Mouse (Mus musculus) adrenal gland, postnatal 4 days (tissue): ENCODE results near the gene Cxcl5. TPM values are rescaled to one million over a fixed set of nuclear protein-coding genes. Genes with fewer than 3 reads are reported as not detected.

Experiments
- DNase-seq, 2 experiments: peaks; one replicate each; pipeline ENCODE4 v3.0.0; 2021 to 2022; ENCODE audit warnings: low spot score in 2 of 2, mixed read lengths in 2 of 2
- long read RNA-seq, 2 experiments: library from polyadenylated mRNA; stranded (forward); transcript quantifications; one replicate each; pipeline ENCODE4 v2.0.0; 2021
- total RNA-seq, 2 experiments: library from RNA; stranded (reverse); gene quantifications; 2 replicates each; pipeline ENCODE4 v1.2.3; 2021

The Cxcl5 gene
- not detected for total RNA-seq
- long read RNA-seq, experiment 1 = 0 reads
- long read RNA-seq, experiment 2 = 0 reads

- no peak for DNase-seq
Measured at GRCm38 (mm10) chr5:90759077-90760065, at the start of gene Cxcl5. Cxcl5 (plus strand) TSS chr5:90759360.

GRCm38 (mm10) chr5:90711409-90711808 is 47.8 kb upstream of the Cxcl5 start:
- DNase-seq = no peak

- DNase-seq = no peak
Measured at GRCm38 (mm10) chr5:90717937-90718336, 41.2 kb upstream of the Cxcl5 start.

- DNase-seq = no peak
Measured at GRCm38 (mm10) chr5:90722656-90723055, 36.5 kb upstream of the Cxcl5 start.

GRCm38 (mm10) chr5:90728254-90728653 is 30.9 kb upstream of the Cxcl5 start:
- DNase-seq = no peak

GRCm38 (mm10) chr5:90731480-90731879 is 27.7 kb upstream of the Cxcl5 start:
- DNase-seq = no peak

- no peak for DNase-seq
Measured at GRCm38 (mm10) chr5:90742029-90742428, 17.1 kb upstream of the Cxcl5 start.

GRCm38 (mm10) chr5:90753934-90754333 is 5.2 kb upstream of the Cxcl5 start:
- DNase-seq = no peak

GRCm38 (mm10) chr5:90758020-90758605 is 1.0 kb upstream of the Cxcl5 start:
- DNase-seq = no peak

- no peak for DNase-seq
Measured at GRCm38 (mm10) chr5:90760303-90760702, 1.1 kb downstream of the Cxcl5 start.

GRCm38 (mm10) chr5:90760844-90761243 is 1.7 kb downstream of the Cxcl5 start:
- DNase-seq = no peak

- no peak for DNase-seq
Measured at GRCm38 (mm10) chr5:90761834-90762233, 2.7 kb downstream of the Cxcl5 start.

GRCm38 (mm10) chr5:90763912-90764665 is 4.9 kb downstream of the Cxcl5 start:
- no peak for DNase-seq

- no peak for DNase-seq
Measured at GRCm38 (mm10) chr5:90765821-90766606, 6.9 kb downstream of the Cxcl5 start.

GRCm38 (mm10) chr5:90768218-90768617 is 9.1 kb downstream of the Cxcl5 start, which contains the start of gene Ppbp:
Ppbp (plus strand) TSS chr5:90768518.
- no peak for DNase-seq

- no peak for DNase-seq
Measured at GRCm38 (mm10) chr5:90771369-90771768, 12.2 kb downstream of the Cxcl5 start.

- no peak for DNase-seq
Measured at GRCm38 (mm10) chr5:90771880-90772653, 12.9 kb downstream of the Cxcl5 start, which contains the start of gene Pf4. Pf4 (plus strand) TSS chr5:90772435.

- no peak for DNase-seq
Measured at GRCm38 (mm10) chr5:90775562-90775961, 16.4 kb downstream of the Cxcl5 start.

- DNase-seq = no peak
Measured at GRCm38 (mm10) chr5:90777621-90778020, 18.5 kb downstream of the Cxcl5 start.

GRCm38 (mm10) chr5:90778856-90779255 is 19.7 kb downstream of the Cxcl5 start:
- no peak for DNase-seq
